Mouse (Mus musculus) hindbrain, postnatal 0 days (tissue): ENCODE measurements around the gene Prkcg. TPM values are rescaled to one million over a fixed set of nuclear protein-coding genes. Genes with fewer than 3 reads are reported as not detected.
A peak's percentile ranks its signal among the peaks of the same experiment; 100 is the strongest.

Experiments
- ATAC-seq: fragments of 200-750 bp; cut with Nextera tagmentation; 2 replicates; pipeline ENCODE4 v1.8.0; 2017; ENCODE audit warnings: mild to moderate bottlenecking, moderate TSS enrichment, moderate library complexity
- DNase-seq: peaks from one replicate; pipeline ENCODE4 v3.0.0-alpha.2; 2015; ENCODE audit warnings: low spot score
- H3K27ac ChIP-seq: fragments of 300-500 bp; sonication (generic); 2 replicates; pipeline ENCODE4 v1.5.1; 2014; ENCODE audit warnings: mild to moderate bottlenecking
- H3K27me3 ChIP-seq: fragments of 300-500 bp; sonication (generic); 2 replicates; pipeline ENCODE4 v1.6.1; 2014; ENCODE audit warnings: low read length, mixed read lengths; ENCODE audit not compliant: insufficient read depth
- H3K36me3 ChIP-seq: fragments of 300-500 bp; sonication (generic); 2 replicates; pipeline ENCODE4 v1.6.1; 2014; ENCODE audit warnings: low read length, mixed read lengths; ENCODE audit not compliant: insufficient read depth
- H3K4me1 ChIP-seq: fragments of 300-500 bp; sonication (generic); 2 replicates; pipeline ENCODE4 v1.6.1; 2014; ENCODE audit warnings: antibody characterized with exemption, low read length, mixed read lengths; ENCODE audit not compliant: insufficient read depth
- H3K4me2 ChIP-seq: fragments of 300-500 bp; sonication (generic); 2 replicates; pipeline ENCODE4 v1.6.1; 2014; ENCODE audit warnings: low read depth, mild to moderate bottlenecking, low read length, moderate library complexity, mixed read lengths
- H3K4me3 ChIP-seq: fragments of 300-500 bp; sonication (generic); 2 replicates; pipeline ENCODE4 v1.5.1; 2014; ENCODE audit warnings: low read length
- H3K9ac ChIP-seq: fragments of 300-500 bp; sonication (generic); replicated peaks from 2 replicates; pipeline ENCODE4 v1.6.1; 2014; ENCODE audit warnings: mild to moderate bottlenecking, low read length, moderate library complexity, mixed read lengths
- H3K9me3 ChIP-seq: fragments of 300-500 bp; sonication (generic); 2 replicates; pipeline ENCODE4 v1.6.1; 2016; ENCODE audit warnings: low read length, mixed read lengths
- CTCF ChIP-seq: IDR thresholded peaks from 2 replicates; pipeline ENCODE4 v1.5.1; 2016; ENCODE audit warnings: antibody characterized with exemption, control low read depth, low read depth
- WGBS: fragments of 180-500 bp; shearing (Covaris S2); extraction: QIAGEN DNeasy Blood & Tissue Kit; methylation state at CpG from one replicate; pipeline ENCODE4 v1.1.7; 2014; 5-methylcytosine and 5-hydroxymethylcytosine counted together
- polyA plus RNA-seq: library from polyadenylated mRNA; unstranded; fragments of >200 nt; fragmentation: Nextera tagmentation; extraction: Ambion mirVana; gene quantifications from 2 replicates; pipeline ENCODE4 v1.2.1, GENCODE M21; 2015
- total RNA-seq: library from RNA; depleted of rRNA; stranded (reverse); fragments of >200 nt; gene quantifications from 2 replicates; pipeline ENCODE4 v1.2.3, GENCODE M21; 2014

Gene Prkcg
- total and polyA plus RNA-seq, 2 experiments from 2014 or later = 4.2 to 8.0 TPM

GRCm38 (mm10) chr7:3366705-3367516 lies 77.9 kb downstream of the Prkcg start:
- Histone ChIP-seq H3K27ac (no peak overlapping the region), H3K4me1 (0 out of 2 replicates have a peak, but pooled peaks cover 3% of the 10 kb centered on the region), H3K9me3 (no peaks in the 10 kb centered on the region), H3K4me3 (no peak overlapping the region), H3K4me2 (no peak overlapping the region), H3K36me3 (peaks cover 6% of the 10 kb centered on the region; the same call in 1 of the 2 replicates), H3K9ac (no peak overlapping the region), H3K27me3 (no peaks in the 10 kb centered on the region)
- WGBS = 31% methylated on average over 42 of the region's 42 CpGs
- no peak for TF ChIP-seq CTCF
- ATAC-seq = 0 out of 2 replicates have a peak, but pooled peaks have one; percentile 21
- no peak for DNase-seq

GRCm38 (mm10) chr7:3367569-3367968 lies 78.6 kb downstream of the Prkcg start:
- peaks cover 6% of the 10 kb centered on the region; the same call in 1 of the 2 replicates for H3K36me3 ChIP-seq
- DNase-seq = no peak
- no peak overlapping the region for H3K27ac ChIP-seq
- no peak overlapping the region for H3K9ac ChIP-seq
- H3K27me3 ChIP-seq = no peaks in the 10 kb centered on the region
- peak; percentile 55 for ATAC-seq
- H3K9me3 ChIP-seq = no peaks in the 10 kb centered on the region
- 20% methylated on average over 11 of the region's 11 CpGs for WGBS
- 0 out of 2 replicates have a peak, but pooled peaks cover 3% of the 10 kb centered on the region for H3K4me1 ChIP-seq
- TF ChIP-seq CTCF = no peak
- H3K4me3 ChIP-seq = no peak overlapping the region
- H3K4me2 ChIP-seq = peak overlapping the region; percentile 38

GRCm38 (mm10) chr7:3368311-3368710 lies 79.3 kb downstream of the Prkcg start:
- no peak overlapping the region for H3K4me3 ChIP-seq
- WGBS = 33% methylated on average over 12 of the region's 12 CpGs
- H3K9me3 ChIP-seq = no peaks in the 10 kb centered on the region
- no peak for DNase-seq
- 0 out of 2 replicates have a peak, but pooled peaks cover 3% of the 10 kb centered on the region for H3K4me1 ChIP-seq
- no peak overlapping the region for H3K27ac ChIP-seq
- no peaks in the 10 kb centered on the region for H3K27me3 ChIP-seq
- TF ChIP-seq CTCF = no peak
- peak; percentile 48 for ATAC-seq
- H3K36me3 ChIP-seq = peaks cover 6% of the 10 kb centered on the region; the same call in 1 of the 2 replicates
- no peak overlapping the region for H3K9ac ChIP-seq
- H3K4me2 ChIP-seq = no peak overlapping the region

- H3K4me2 ChIP-seq = no peak overlapping the region
- H3K4me3 ChIP-seq = no peak overlapping the region
- 62% methylated on average over 6 of the region's 6 CpGs for WGBS
- H3K27me3 ChIP-seq = no peaks in the 10 kb centered on the region
- no peaks in the 10 kb centered on the region for H3K9me3 ChIP-seq
- no peak for DNase-seq
- H3K4me1 ChIP-seq = 0 out of 2 replicates have a peak, but pooled peaks cover 3% of the 10 kb centered on the region
- no peak overlapping the region for H3K9ac ChIP-seq
- H3K36me3 ChIP-seq = peaks cover 3% of the 10 kb centered on the region; the same call in 1 of the 2 replicates
- no peak overlapping the region for H3K27ac ChIP-seq
- ATAC-seq = no peak
- no peak for TF ChIP-seq CTCF
Observed at GRCm38 (mm10) chr7:3369189-3369588, 80.2 kb downstream of the Prkcg start.

GRCm38 (mm10) chr7:3370407-3370806 lies 81.4 kb downstream of the Prkcg start:
- 69% methylated on average over 4 of the region's 4 CpGs for WGBS
- TF ChIP-seq CTCF = no peak
- H3K27ac ChIP-seq = no peak overlapping the region
- H3K4me2 ChIP-seq = no peak overlapping the region
- H3K36me3 ChIP-seq = no peaks in the 10 kb centered on the region
- no peak overlapping the region for H3K9ac ChIP-seq
- H3K9me3 ChIP-seq = no peaks in the 10 kb centered on the region
- ATAC-seq (no peak), DNase-seq (no peak)
- no peaks in the 10 kb centered on the region for H3K27me3 ChIP-seq
- H3K4me3 ChIP-seq = no peak overlapping the region
- H3K4me1 ChIP-seq = 0 out of 2 replicates have a peak, but pooled peaks cover 3% of the 10 kb centered on the region

GRCm38 (mm10) chr7:3372376-3372775 lies 83.4 kb downstream of the Prkcg start:
- H3K4me3 ChIP-seq = no peak overlapping the region
- no peaks in the 10 kb centered on the region for H3K36me3 ChIP-seq
- DNase-seq (no peak), ATAC-seq (no peak)
- no peak for TF ChIP-seq CTCF
- 54% methylated on average over 2 of the region's 2 CpGs for WGBS
- H3K27me3 ChIP-seq = no peaks in the 10 kb centered on the region
- H3K4me1 ChIP-seq = 0 out of 2 replicates have a peak, but pooled peaks cover 3% of the 10 kb centered on the region
- no peaks in the 10 kb centered on the region for H3K9me3 ChIP-seq
- H3K27ac ChIP-seq = no peak overlapping the region
- no peak overlapping the region for H3K4me2 ChIP-seq
- H3K9ac ChIP-seq = no peak overlapping the region

GRCm38 (mm10) chr7:3373754-3374153 lies 84.8 kb downstream of the Prkcg start:
- Histone ChIP-seq H3K27me3 (no peaks in the 10 kb centered on the region), H3K9ac (no peak overlapping the region), H3K4me3 (no peak overlapping the region), H3K4me2 (no peak overlapping the region), H3K9me3 (no peaks in the 10 kb centered on the region), H3K4me1 (no peaks in the 10 kb centered on the region), H3K36me3 (no peaks in the 10 kb centered on the region), H3K27ac (no peak overlapping the region)
- ATAC-seq = no peak
- 82% methylated on average over 8 of the region's 8 CpGs for WGBS
- DNase-seq = no peak
- TF ChIP-seq CTCF = no peak
